Mouse (Mus musculus) activated CD4-positive, CD25-positive, alpha-beta regulatory T cell, adult 4 months (primary cell): ENCODE data around the gene Gm31571. TPM values are rescaled to one million over a fixed set of nuclear protein-coding genes. Genes with fewer than 3 reads are reported as not detected.
"Not testable (repeated sequence)": the region's sequence is repeated elsewhere in the genome, so short reads cannot be mapped to it uniquely, and the experiment has no call there.

Experiments used
- ATAC-seq: one replicate; pipeline ENCODE4 v1.8.0; 2017
- polyA plus RNA-seq, 2 experiments: library from polyadenylated mRNA; unstranded; fragments of 100-300 nt; shearing (Covaris generic); gene quantifications; one replicate each; pipeline ENCODE4 v1.2.1; 2017

The Gm31571 gene
- polyA plus RNA-seq, result not detected

GRCm38 (mm10) chrY:22051253-22051652 is at the start of gene Gm31571:
Gene Gm31571 (minus strand): TSS chrY:22051353.
- not testable (repeated sequence) for ATAC-seq
